Mouse (Mus musculus) erythroblast, adult 5-6 weeks (primary cell): ENCODE results near the gene Egf. TPM values are rescaled to one million over a fixed set of nuclear protein-coding genes. Genes with fewer than 3 reads are reported as not detected.

Source experiments
- total RNA-seq, 2 experiments: library from RNA; stranded (forward) in 1 of 2; stranded (reverse) in 1 of 2; fragments of 150-400 nt in 1 of 2; fragments of 200-764, 138-1000 nt in 1 of 2; gene quantifications; 2 replicates each; pipeline versions ENCODE4 v1.2.3 to v1.2.4; 2015 to 2017; ENCODE audit warnings: low replicate concordance in 2 of 2

The Egf gene
- total RNA-seq, 2 experiments from 2014 or later = 0.51 TPM; not detected in 1

Other genes with a start within 250 kb of the Egf start
- gene Elovl6, start 223.0 kb downstream of the Egf start, total RNA-seq (2015; ENCODE audit: low replicate concordance) = 3.7 and 5.2 TPM in 2 replicates
- gene Elovl6, start 223.0 kb downstream of the Egf start, total RNA-seq (2017; ENCODE audit: low replicate concordance) = 0.70 and 1.6 TPM in 2 replicates
- not detected in 2 replicates for gene Lrit3, start 48.7 kb upstream of the Egf start, total RNA-seq (2015; ENCODE audit: low replicate concordance)
- not detected in 2 replicates for gene Lrit3, start 48.7 kb upstream of the Egf start, total RNA-seq (2017; ENCODE audit: low replicate concordance)
- gene Rrh, start 67.3 kb upstream of the Egf start, total RNA-seq (2015; ENCODE audit: low replicate concordance) = not detected in 2 replicates
- not detected in 2 replicates for gene Rrh, start 67.3 kb upstream of the Egf start, total RNA-seq (2017; ENCODE audit: low replicate concordance)
- gene Gar1, start 76.1 kb upstream of the Egf start, total RNA-seq (2015; ENCODE audit: low replicate concordance) = 14.4 and 15.3 TPM in 2 replicates
- gene Gar1, start 76.1 kb upstream of the Egf start, total RNA-seq (2017; ENCODE audit: low replicate concordance) = 12.7 and 14.8 TPM in 2 replicates
- not detected in 2 replicates for gene Cfi, start 80.6 kb upstream of the Egf start, total RNA-seq (2015; ENCODE audit: low replicate concordance)
- gene Cfi, start 80.6 kb upstream of the Egf start, total RNA-seq (2017; ENCODE audit: low replicate concordance) = not detected in 2 replicates
- gene Pla2g12a, start 123.3 kb upstream of the Egf start, total RNA-seq (2015; ENCODE audit: low replicate concordance) = 16.1 and 29.0 TPM in 2 replicates
- 25.8 and 27.9 TPM in 2 replicates for gene Pla2g12a, start 123.3 kb upstream of the Egf start, total RNA-seq (2017; ENCODE audit: low replicate concordance)
- 4.6 and 20.6 TPM in 2 replicates for gene Casp6, start 146.1 kb upstream of the Egf start, total RNA-seq (2015; ENCODE audit: low replicate concordance)
- 3.6 and 6.9 TPM in 2 replicates for gene Casp6, start 146.1 kb upstream of the Egf start, total RNA-seq (2017; ENCODE audit: low replicate concordance)
- 1.5 and 5.8 TPM in 2 replicates for gene Mcub, start 214.9 kb upstream of the Egf start, total RNA-seq (2015; ENCODE audit: low replicate concordance)
- 3.6 and 15.6 TPM in 2 replicates for gene Mcub, start 214.9 kb upstream of the Egf start, total RNA-seq (2017; ENCODE audit: low replicate concordance)